Mouse (Mus musculus): ENCODE results near the gene Troap.

The Troap gene

GRCm38 (mm10) chr15:99113396-99113975 lies 39.1 kb downstream of the Troap start:
- no peak for DNase-seq (ENCODE audit: low spot score in 2 of 2)

- no peak for DNase-seq (ENCODE audit: low spot score in 2 of 2)
These were observed 40.1 kb downstream of the Troap start for GRCm38 (mm10) chr15:99114312-99115064.

DNA sequence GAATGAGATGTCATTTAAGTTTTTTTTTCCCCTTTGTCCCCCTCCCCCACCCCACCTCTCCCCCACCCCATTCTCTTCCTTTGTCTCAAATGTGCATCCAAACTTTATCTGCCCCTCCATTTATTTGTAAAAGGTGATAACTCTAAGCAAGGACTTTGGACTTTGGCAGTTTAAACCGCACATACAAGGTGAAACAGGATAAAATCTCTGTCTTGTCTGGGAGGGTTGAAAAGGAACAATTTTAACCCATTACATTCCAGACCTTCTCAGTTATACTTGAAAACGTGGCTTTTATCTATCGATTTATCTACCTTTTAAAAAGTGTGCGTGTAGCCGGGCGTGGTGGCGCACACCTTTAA lies 40.7 kb downstream of the Troap start:
- DNase-seq (ENCODE audit: low spot score in 2 of 2), result no peak

- DNase-seq (ENCODE audit: low spot score in 2 of 2), result no peak
These were observed 42.2 kb downstream of the Troap start for GRCm38 (mm10) chr15:99116539-99116938.

GRCm38 (mm10) chr15:99120814-99121213 lies 46.4 kb downstream of the Troap start:
- no peak for DNase-seq (ENCODE audit: low spot score in 2 of 2)

GRCm38 (mm10) chr15:99122642-99123041 lies 48.3 kb downstream of the Troap start:
- DNase-seq (ENCODE audit: low spot score in 2 of 2), result no peak

GRCm38 (mm10) chr15:99125711-99126080 lies 51.3 kb downstream of the Troap start, which contains the start of gene Spats2:
Spats2 (plus strand) TSS chr15:99125916.
- DNase-seq (ENCODE audit: low spot score in 2 of 2), result no peak

GRCm38 (mm10) chr15:99126081-99126815 lies 51.9 kb downstream of the Troap start:
- DNase-seq (ENCODE audit: low spot score in 2 of 2), result peak; percentile 80

- no peak for DNase-seq (ENCODE audit: low spot score in 2 of 2)
These were observed 52.5 kb downstream of the Troap start for GRCm38 (mm10) chr15:99126816-99127365.

GRCm38 (mm10) chr15:99127851-99128522 lies 53.6 kb downstream of the Troap start:
- DNase-seq (ENCODE audit: low spot score in 2 of 2), result no peak

- DNase-seq (ENCODE audit: low spot score in 2 of 2), result no peak
These were observed 55.1 kb downstream of the Troap start for GRCm38 (mm10) chr15:99129441-99129840.

DNA sequence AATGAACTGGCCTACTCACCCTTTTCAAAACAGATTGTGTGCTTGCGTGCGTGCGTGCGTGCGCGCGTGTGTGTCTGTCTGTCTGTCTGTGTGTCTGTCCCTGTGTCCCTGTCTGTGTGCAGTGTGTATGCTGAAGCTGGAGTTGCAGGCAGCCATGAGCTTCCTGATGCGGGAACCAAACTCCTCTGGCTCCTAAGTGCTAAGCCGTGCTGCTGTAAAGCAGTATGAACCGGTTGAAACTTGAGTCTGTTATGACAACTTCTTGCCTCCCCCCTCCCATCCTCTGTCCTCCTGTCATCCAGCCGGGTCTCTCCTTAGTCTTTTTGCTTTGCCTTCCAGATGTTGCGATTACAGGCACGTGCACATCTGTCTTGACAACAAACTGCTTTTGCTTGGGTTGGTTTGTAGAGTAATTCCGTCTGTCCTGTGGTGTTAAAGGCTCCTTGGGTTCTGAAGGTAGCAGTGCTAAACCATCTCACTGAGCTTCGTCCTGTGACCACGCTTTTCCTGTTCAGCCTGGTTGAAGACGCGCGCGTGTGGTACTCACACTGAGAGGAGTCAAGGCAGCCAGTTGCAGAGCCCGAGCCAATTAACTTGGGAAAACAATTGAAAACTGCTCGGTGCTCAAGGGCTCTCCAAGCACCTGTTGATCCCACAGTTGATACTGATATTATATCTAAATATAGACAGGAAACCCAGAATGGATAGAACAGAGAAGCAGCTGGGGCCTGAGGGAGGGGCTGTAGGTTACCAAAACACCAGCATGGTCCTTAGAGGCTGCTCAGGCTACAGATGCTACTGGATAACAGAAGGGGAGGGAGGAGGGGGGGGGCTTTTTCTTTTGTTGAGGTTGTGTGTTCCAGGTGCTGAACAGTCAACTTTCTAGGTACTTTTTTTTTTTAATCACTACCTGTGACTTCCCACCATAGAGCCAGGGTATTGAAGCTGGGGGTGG lies 55.9 kb downstream of the Troap start:
- DNase-seq (ENCODE audit: low spot score in 2 of 2), result no peak

All from right cerebral cortex, postnatal 36 days (tissue).